Mouse (Mus musculus): ENCODE measurements around the gene Tns3. TPM values are rescaled to one million over a fixed set of nuclear protein-coding genes. Genes with fewer than 3 reads are reported as not detected.
"Not testable (repeated sequence)": the region's sequence is repeated elsewhere in the genome, so short reads cannot be mapped to it uniquely, and the experiment has no call there.

The Tns3 gene
- polyA plus RNA-seq, 1 experiment from 2014 or later = 8.8 TPM

DNA sequence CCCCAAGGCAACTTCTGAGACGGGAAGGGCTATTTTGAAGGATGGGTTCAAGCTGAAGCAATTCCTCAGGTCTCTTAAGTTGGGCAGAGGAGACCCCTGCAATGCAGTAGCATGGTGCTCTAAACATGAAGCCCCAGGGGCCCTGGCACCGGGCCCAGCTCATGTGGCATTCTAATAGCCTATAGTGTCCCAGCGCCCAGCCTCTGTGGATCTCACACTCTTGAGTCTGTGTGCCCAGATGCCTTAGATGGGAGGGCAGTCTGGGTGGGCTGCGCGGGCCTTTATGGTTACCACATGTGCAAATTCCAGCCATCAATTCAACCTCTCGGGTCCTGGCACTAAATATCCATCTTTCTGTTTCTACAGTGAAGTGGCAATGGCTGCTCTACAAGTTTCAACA is 38.9 kb downstream of the Tns3 start:
- ATAC-seq (replicated peaks; ENCODE audit: low FRiP score) (no peak), DNase-seq (ENCODE audit: low spot score) (no peak)
- Histone ChIP-seq H3K36me3 (ENCODE audit: control insufficient read depth, insufficient read depth, low read length) (no peaks in the 10 kb centered on the region), H3K4me3 (ENCODE audit: low read depth, low read length) (no peak overlapping the region), H3K27ac (ENCODE audit: low read depth, low read length) (no peak overlapping the region), H3K4me1 (replicated peaks; ENCODE audit: control insufficient read depth, insufficient read depth, low read length) (no peaks in the 10 kb centered on the region; the same call in 1 of the 2 replicates), H3K9me3 (ENCODE audit: control insufficient read depth, low read length) (no peaks in the 10 kb centered on the region), H3K4me2 (ENCODE audit: low read depth, low read length, severe bottlenecking) (no peak overlapping the region), H3K9ac (ENCODE audit: low read length) (peak overlapping the region; percentile 5), H3K27me3 (ENCODE audit: control insufficient read depth, insufficient read depth, low read length) (no peaks in the 10 kb centered on the region)
- 55% methylated on average over 6 of the region's 6 CpGs for WGBS

DNA sequence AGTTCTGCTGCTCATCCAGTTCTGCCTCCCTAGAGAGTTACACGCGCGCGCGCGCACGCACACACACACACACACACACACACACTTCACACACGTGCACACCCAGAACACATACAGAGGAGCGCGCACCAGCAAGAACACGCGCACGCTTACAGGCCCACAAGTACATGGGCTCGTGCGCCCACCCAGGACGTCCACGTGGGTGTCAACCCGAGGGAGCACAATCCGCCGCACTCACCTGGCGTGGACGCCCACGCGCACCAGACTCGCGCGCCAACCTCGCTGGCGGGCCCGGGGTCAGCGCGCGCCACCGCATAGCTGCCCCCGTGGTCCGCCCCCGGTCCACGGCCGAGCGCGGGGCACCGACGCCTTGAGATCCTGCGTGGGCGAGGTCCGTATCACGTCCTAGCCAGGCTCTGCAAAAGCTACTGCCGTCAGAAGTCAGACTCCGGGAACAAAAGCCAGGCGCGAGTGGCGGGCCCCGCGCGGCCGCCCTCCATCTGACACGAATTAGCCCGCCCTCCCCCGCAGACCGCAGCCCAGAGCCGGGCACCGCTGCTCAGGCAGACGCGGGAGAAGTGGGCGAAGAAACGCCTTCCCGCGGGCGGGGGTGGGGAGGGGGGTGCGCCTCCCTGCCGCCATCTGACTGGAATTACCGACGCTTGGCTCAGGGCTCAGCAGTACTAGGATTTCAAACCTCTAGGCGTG is 40.0 kb downstream of the Tns3 start:
- Histone ChIP-seq H3K9ac (ENCODE audit: low read length) (peak overlapping the region; percentile 74), H3K36me3 (ENCODE audit: control insufficient read depth, insufficient read depth, low read length) (no peaks in the 10 kb centered on the region), H3K27me3 (ENCODE audit: control insufficient read depth, insufficient read depth, low read length) (no peaks in the 10 kb centered on the region), H3K27ac (ENCODE audit: low read depth, low read length) (no peak overlapping the region), H3K4me1 (replicated peaks; ENCODE audit: control insufficient read depth, insufficient read depth, low read length) (no peaks in the 10 kb centered on the region; the same call in 1 of the 2 replicates), H3K9me3 (ENCODE audit: control insufficient read depth, low read length) (no peaks in the 10 kb centered on the region), H3K4me2 (ENCODE audit: low read depth, low read length, severe bottlenecking) (peak overlapping the region; percentile 100), H3K4me3 (ENCODE audit: low read depth, low read length) (peak overlapping the region; percentile 67)
- WGBS = under 1% methylated on average over 70 of the region's 74 CpGs
- ATAC-seq (replicated peaks; ENCODE audit: low FRiP score) (peak; percentile 86), DNase-seq (ENCODE audit: low spot score) (peak; percentile 84)

DNA sequence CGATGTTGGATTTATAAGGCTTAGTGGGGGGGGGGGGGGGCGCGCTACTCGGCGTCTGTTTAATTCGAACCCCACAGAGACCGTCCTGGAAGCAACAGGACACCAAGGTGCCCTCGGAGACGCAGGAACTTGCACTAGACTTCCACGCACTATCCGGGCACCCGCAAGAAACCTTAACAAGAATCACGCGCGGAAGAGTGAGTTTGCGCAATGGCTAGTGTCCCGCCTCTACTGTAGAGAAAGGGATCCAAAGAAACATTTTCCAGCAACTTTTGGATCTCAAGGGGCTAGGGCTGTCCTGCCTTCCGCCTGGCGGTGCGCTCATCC is 40.5 kb downstream of the Tns3 start:
- peak overlapping the region; percentile 100 for H3K4me2 ChIP-seq (ENCODE audit: low read depth, low read length, severe bottlenecking)
- no peaks in the 10 kb centered on the region for H3K36me3 ChIP-seq (ENCODE audit: control insufficient read depth, insufficient read depth, low read length)
- DNase-seq (ENCODE audit: low spot score) = no peak
- H3K27ac ChIP-seq (ENCODE audit: low read depth, low read length) = no peak overlapping the region
- H3K4me3 ChIP-seq (ENCODE audit: low read depth, low read length) = peak overlapping the region; percentile 67
- no peaks in the 10 kb centered on the region for H3K9me3 ChIP-seq (ENCODE audit: control insufficient read depth, low read length)
- H3K9ac ChIP-seq (ENCODE audit: low read length) = peak overlapping the region; percentile 74
- H3K27me3 ChIP-seq (ENCODE audit: control insufficient read depth, insufficient read depth, low read length) = no peaks in the 10 kb centered on the region
- H3K4me1 ChIP-seq (replicated peaks; ENCODE audit: control insufficient read depth, insufficient read depth, low read length) = no peaks in the 10 kb centered on the region; the same call in 1 of the 2 replicates
- WGBS = 5% methylated on average over 20 of the region's 20 CpGs
- ATAC-seq (replicated peaks; ENCODE audit: low FRiP score) = no peak

DNA sequence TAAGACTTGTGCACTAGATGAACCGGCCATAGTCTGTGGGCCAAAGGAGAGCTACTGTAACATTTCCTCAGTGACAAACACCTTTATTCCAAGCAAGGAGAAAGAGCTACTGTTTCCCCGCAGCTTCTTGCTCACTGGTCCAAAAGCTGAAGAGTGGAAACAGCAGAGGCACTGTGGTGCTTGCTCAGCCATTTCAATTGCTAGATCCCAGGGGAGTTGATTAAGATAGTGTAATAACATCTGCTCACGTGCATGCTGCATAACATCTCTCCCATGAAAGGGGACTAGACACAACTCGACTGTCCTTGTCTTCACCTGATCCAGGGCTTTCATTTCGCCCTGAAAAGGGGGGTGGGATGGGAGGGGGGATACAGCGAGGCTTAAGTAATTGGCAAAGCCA is 41.7 kb downstream of the Tns3 start:
- ATAC-seq (replicated peaks; ENCODE audit: low FRiP score) (no peak), DNase-seq (ENCODE audit: low spot score) (no peak)
- H3K36me3 ChIP-seq (ENCODE audit: control insufficient read depth, insufficient read depth, low read length) = no peaks in the 10 kb centered on the region
- no peak overlapping the region for H3K27ac ChIP-seq (ENCODE audit: low read depth, low read length)
- H3K27me3 ChIP-seq (ENCODE audit: control insufficient read depth, insufficient read depth, low read length) = no peaks in the 10 kb centered on the region
- WGBS = 56% methylated on average over 6 of the region's 6 CpGs
- H3K4me1 ChIP-seq (replicated peaks; ENCODE audit: control insufficient read depth, insufficient read depth, low read length) = no peaks in the 10 kb centered on the region; the same call in 1 of the 2 replicates
- no peaks in the 10 kb centered on the region for H3K9me3 ChIP-seq (ENCODE audit: control insufficient read depth, low read length)
- no peak overlapping the region for H3K9ac ChIP-seq (ENCODE audit: low read length)
- H3K4me2 ChIP-seq (ENCODE audit: low read depth, low read length, severe bottlenecking) = no peak overlapping the region
- no peak overlapping the region for H3K4me3 ChIP-seq (ENCODE audit: low read depth, low read length)

DNA sequence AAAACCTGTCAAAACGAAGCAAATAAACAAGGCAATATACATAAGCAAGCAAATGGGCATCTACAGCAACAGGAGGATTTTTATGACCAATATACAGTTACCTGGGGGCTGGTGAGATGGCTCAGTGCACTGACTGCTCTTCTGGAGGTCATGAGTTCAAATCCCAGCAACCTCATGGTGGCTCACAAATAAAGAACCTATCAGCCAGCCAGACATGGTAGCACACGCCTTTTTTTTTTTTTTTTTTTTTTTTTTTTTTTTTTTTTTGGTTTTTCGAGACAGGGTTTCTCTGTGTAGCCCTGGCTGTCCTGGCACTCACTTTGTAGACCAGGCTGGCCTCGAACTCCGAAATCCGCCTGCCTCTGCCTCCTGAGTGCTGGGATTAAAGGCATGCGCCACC is 45.2 kb downstream of the Tns3 start:
- not testable (repeated sequence) for H3K27ac ChIP-seq (ENCODE audit: low read depth, low read length); H3K4me1 ChIP-seq (replicated peaks; ENCODE audit: control insufficient read depth, insufficient read depth, low read length); H3K9ac ChIP-seq (ENCODE audit: low read length); ATAC-seq (replicated peaks; ENCODE audit: low FRiP score); H3K9me3 ChIP-seq (ENCODE audit: control insufficient read depth, low read length); H3K36me3 ChIP-seq (ENCODE audit: control insufficient read depth, insufficient read depth, low read length); H3K4me2 ChIP-seq (ENCODE audit: low read depth, low read length, severe bottlenecking); DNase-seq (ENCODE audit: low spot score); H3K27me3 ChIP-seq (ENCODE audit: control insufficient read depth, insufficient read depth, low read length); H3K4me3 ChIP-seq (ENCODE audit: low read depth, low read length)
- WGBS = 83% methylated on average over 7 of the region's 7 CpGs

DNA sequence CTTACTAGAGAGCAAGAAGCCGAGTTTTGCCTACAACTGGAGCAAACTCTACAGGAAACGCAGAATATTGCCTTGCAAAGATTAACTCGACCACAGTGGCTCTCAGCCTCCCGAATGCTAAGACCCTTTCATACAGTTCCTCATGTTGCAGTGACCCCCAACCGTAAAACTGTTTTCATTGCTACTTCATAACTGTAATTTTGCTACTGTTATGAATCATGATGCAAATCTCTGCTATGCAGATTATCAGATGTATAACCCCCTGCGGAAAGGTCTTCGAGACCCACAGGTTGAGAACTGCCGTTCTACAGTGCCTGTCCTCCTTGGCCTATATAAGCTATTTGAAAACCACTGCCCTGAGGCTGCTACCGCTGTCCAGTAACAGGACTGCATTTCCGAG is 46.0 kb downstream of the Tns3 start:
- no peak for DNase-seq (ENCODE audit: low spot score)
- H3K9me3 ChIP-seq (ENCODE audit: control insufficient read depth, low read length) = no peaks in the 10 kb centered on the region
- no peak overlapping the region for H3K4me2 ChIP-seq (ENCODE audit: low read depth, low read length, severe bottlenecking)
- H3K27me3 ChIP-seq (ENCODE audit: control insufficient read depth, insufficient read depth, low read length) = no peaks in the 10 kb centered on the region
- H3K9ac ChIP-seq (ENCODE audit: low read length) = no peak overlapping the region
- no peak for ATAC-seq (replicated peaks; ENCODE audit: low FRiP score)
- WGBS = 77% methylated on average over 10 of the region's 10 CpGs
- H3K36me3 ChIP-seq (ENCODE audit: control insufficient read depth, insufficient read depth, low read length) = no peaks in the 10 kb centered on the region; the same call in 1 of the 2 replicates
- no peak overlapping the region for H3K27ac ChIP-seq (ENCODE audit: low read depth, low read length)
- no peaks in the 10 kb centered on the region for H3K4me1 ChIP-seq (replicated peaks; ENCODE audit: control insufficient read depth, insufficient read depth, low read length)
- H3K4me3 ChIP-seq (ENCODE audit: low read depth, low read length) = no peak overlapping the region

DNA sequence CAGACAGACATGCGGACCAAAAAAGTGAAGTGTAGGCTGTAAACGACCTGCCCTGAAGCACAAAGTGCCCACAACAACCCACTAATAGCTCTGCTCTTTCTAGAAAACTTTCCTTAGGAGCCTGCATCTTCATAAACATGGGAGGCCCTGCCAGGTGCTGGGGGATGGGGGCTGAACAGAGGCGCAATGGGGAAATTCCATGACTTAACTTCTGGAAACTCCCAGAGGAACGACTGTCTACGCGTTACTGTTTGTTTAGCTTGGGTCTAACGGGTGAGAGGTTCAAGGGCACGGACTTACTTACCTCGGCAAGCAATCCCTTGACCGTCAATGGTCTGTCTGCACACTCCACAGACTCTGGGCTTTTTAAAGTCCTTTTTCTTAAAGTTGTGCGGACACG is 48.9 kb downstream of the Tns3 start:
- H3K4me2 ChIP-seq (ENCODE audit: low read depth, low read length, severe bottlenecking) = no peak overlapping the region
- ATAC-seq (replicated peaks; ENCODE audit: low FRiP score) = no peak

DNA sequence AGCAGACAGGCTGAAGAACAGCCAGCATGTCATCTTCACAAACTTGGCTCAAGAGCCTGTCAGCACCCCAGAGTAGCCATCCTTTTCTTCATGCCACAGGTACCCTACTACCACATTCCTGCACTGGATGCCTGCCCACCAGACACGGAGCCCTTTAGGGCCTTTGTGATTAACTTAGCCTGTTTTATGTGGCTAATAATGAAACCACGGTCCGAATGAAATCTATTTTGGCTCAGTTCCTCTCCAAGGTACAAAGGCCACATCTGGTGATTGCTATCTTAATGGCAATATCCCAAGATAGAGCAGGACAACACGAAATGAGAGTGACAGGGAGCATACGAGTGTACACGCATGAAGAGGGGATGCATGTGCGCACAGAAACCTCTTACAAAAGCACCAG is 53.9 kb downstream of the Tns3 start:
- no peak for ATAC-seq (replicated peaks; ENCODE audit: low FRiP score)
- Histone ChIP-seq H3K9me3 (ENCODE audit: control insufficient read depth, low read length) (no peaks in the 10 kb centered on the region), H3K27ac (ENCODE audit: low read depth, low read length) (no peak overlapping the region), H3K4me2 (ENCODE audit: low read depth, low read length, severe bottlenecking) (no peak overlapping the region), H3K4me3 (ENCODE audit: low read depth, low read length) (no peak overlapping the region), H3K27me3 (ENCODE audit: control insufficient read depth, insufficient read depth, low read length) (no peaks in the 10 kb centered on the region), H3K36me3 (ENCODE audit: control insufficient read depth, insufficient read depth, low read length) (no peaks in the 10 kb centered on the region; the same call in 1 of the 2 replicates), H3K9ac (ENCODE audit: low read length) (no peak overlapping the region), H3K4me1 (replicated peaks; ENCODE audit: control insufficient read depth, insufficient read depth, low read length) (no peaks in the 10 kb centered on the region)
- WGBS = 72% methylated on average over 7 of the region's 7 CpGs
- DNase-seq (ENCODE audit: low spot score) = no peak

More for the DNA sequence above, 48.9 kb downstream of the Tns3 start:
- WGBS = 87% methylated on average over 12 of the region's 12 CpGs
- no peaks in the 10 kb centered on the region; the same call in 1 of the 2 replicates for H3K36me3 ChIP-seq (ENCODE audit: control insufficient read depth, insufficient read depth, low read length)
- no peak overlapping the region for H3K27ac ChIP-seq (ENCODE audit: low read depth, low read length)
- no peaks in the 10 kb centered on the region for H3K9me3 ChIP-seq (ENCODE audit: control insufficient read depth, low read length)
- no peak overlapping the region for H3K9ac ChIP-seq (ENCODE audit: low read length)
- no peaks in the 10 kb centered on the region for H3K27me3 ChIP-seq (ENCODE audit: control insufficient read depth, insufficient read depth, low read length)
- DNase-seq (ENCODE audit: low spot score) = no peak
- no peaks in the 10 kb centered on the region for H3K4me1 ChIP-seq (replicated peaks; ENCODE audit: control insufficient read depth, insufficient read depth, low read length)
- no peak overlapping the region for H3K4me3 ChIP-seq (ENCODE audit: low read depth, low read length)

DNA sequence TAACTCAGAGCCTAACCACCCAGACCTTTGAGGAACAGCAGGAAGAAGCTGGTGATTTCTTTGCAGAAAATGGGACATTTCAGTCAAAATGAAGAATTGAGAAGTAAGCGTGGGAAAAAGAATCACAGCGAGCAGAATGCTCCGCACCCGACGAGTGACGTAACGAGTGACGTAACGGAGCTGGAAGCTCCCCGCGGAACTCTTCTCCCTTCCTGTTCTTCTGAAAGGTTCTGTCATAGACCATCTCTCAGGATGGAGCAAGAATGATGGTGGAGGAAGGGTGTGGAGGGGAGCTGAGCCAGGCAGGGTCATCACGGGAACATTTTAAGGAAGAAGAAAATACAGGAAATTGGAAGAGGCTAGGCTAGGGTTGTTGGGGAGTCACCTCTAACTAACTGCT is 54.5 kb downstream of the Tns3 start:
- no peak overlapping the region for H3K9ac ChIP-seq (ENCODE audit: low read length)
- WGBS = 84% methylated on average over 12 of the region's 12 CpGs
- H3K4me1 ChIP-seq (replicated peaks; ENCODE audit: control insufficient read depth, insufficient read depth, low read length) = no peaks in the 10 kb centered on the region
- ATAC-seq (replicated peaks; ENCODE audit: low FRiP score) (no peak), DNase-seq (ENCODE audit: low spot score) (no peak)
- H3K27ac ChIP-seq (ENCODE audit: low read depth, low read length) = no peak overlapping the region
- no peaks in the 10 kb centered on the region for H3K27me3 ChIP-seq (ENCODE audit: control insufficient read depth, insufficient read depth, low read length)
- no peaks in the 10 kb centered on the region for H3K9me3 ChIP-seq (ENCODE audit: control insufficient read depth, low read length)
- no peaks in the 10 kb centered on the region; the same call in 1 of the 2 replicates for H3K36me3 ChIP-seq (ENCODE audit: control insufficient read depth, insufficient read depth, low read length)
- H3K4me3 ChIP-seq (ENCODE audit: low read depth, low read length) = no peak overlapping the region
- H3K4me2 ChIP-seq (ENCODE audit: low read depth, low read length, severe bottlenecking) = no peak overlapping the region

Measured in forebrain, embryonic 11.5 days (tissue).